Mouse (Mus musculus): ENCODE results near the gene Surf4. TPM values are rescaled to one million over a fixed set of nuclear protein-coding genes. Genes with fewer than 3 reads are reported as not detected.
A peak's percentile ranks its signal among the peaks of the same experiment; 100 is the strongest.

Surf4 gene
- polyA plus RNA-seq, 1 experiment: 172 TPM

DNA sequence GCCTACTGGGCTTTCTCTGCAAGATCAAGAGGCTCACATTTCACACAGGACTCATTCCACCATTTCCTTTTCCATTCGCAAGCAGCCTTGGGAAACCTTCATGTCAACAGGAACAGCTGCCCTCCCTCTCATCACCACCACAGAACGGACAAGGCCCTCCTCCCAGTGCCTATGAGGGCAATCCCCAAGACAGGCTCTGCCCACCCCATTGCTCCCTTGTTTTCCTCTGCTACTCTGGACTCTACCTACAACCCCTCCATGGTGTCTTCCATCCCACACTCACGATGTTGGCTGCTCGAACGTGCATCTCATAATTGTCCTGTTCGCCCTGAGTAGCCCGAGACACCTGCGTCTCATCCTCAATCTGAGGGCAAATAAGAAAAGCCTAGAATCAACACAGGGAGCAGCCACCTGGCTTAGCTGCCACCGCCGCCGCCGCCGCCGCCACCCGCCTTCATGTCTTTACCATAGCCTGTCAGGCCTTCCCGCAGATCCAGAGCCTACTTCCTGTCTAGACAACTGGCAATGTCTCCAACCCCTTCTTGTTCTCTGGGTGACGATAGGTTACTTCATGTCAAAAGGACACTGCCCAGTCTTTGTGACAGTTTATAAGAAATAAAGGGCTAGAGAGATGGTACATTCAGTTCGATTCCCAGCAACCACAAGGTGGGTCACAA lies 24.9 kb downstream of the Surf4 start:
- H3K27me3 ChIP-seq (ENCODE audit: control insufficient read depth, insufficient read depth, low read length): no peaks in the 10 kb centered on the region
- H3K4me1 ChIP-seq (ENCODE audit: control insufficient read depth, insufficient read depth, low read length): peaks cover 4% of the 10 kb centered on the region
- no peak overlapping the region for H3K4me3 ChIP-seq (ENCODE audit: control insufficient read depth, low read depth, low read length)
- no peaks in the 10 kb centered on the region for H3K36me3 ChIP-seq (ENCODE audit: control insufficient read depth, insufficient read depth, low read length)
- H3K27ac ChIP-seq (ENCODE audit: control insufficient read depth, insufficient read depth, low read depth, low read length): no peak overlapping the region
- no peak for TF ChIP-seq CTCF (IDR thresholded peaks at IDR 0.05; ENCODE audit: control insufficient read depth, insufficient read depth, insufficient replicate concordance, low read depth, low read length)
- TF ChIP-seq POLR2A (IDR thresholded peaks at IDR 0.05; ENCODE audit: control insufficient read depth, low read depth, low read length): no peak

DNA sequence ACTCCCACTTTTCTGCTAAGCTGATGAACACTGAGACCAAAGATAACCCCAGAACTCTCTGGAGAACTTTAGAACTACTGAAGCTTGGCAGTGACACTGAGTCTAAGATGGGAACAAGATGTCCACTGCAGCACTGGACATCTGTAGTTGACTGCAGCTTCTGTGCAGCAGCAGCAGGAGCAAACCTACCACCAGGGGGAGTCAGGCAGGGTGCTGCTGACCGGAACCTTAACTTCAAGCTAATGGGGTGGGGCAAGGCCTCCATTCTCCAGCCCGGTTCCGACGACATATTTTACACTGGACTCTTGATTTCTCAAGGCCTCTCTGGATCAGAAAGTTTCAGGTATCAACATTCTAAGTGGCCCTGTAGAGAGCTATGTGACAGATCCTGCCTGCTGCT lies 26.6 kb downstream of the Surf4 start:
- Histone ChIP-seq H3K4me3 (ENCODE audit: control insufficient read depth, low read depth, low read length) (no peak overlapping the region), H3K4me1 (ENCODE audit: control insufficient read depth, insufficient read depth, low read length) (peaks cover 5% of the 10 kb centered on the region), H3K27ac (ENCODE audit: control insufficient read depth, insufficient read depth, low read depth, low read length) (no peak overlapping the region), H3K27me3 (ENCODE audit: control insufficient read depth, insufficient read depth, low read length) (no peaks in the 10 kb centered on the region), H3K36me3 (ENCODE audit: control insufficient read depth, insufficient read depth, low read length) (no peaks in the 10 kb centered on the region)
- TF ChIP-seq POLR2A (IDR thresholded peaks at IDR 0.05; ENCODE audit: control insufficient read depth, low read depth, low read length) (no peak), CTCF (IDR thresholded peaks at IDR 0.05; ENCODE audit: control insufficient read depth, insufficient read depth, insufficient replicate concordance, low read depth, low read length) (peak; percentile 56; the same call in 1 of the 2 replicates)

DNA sequence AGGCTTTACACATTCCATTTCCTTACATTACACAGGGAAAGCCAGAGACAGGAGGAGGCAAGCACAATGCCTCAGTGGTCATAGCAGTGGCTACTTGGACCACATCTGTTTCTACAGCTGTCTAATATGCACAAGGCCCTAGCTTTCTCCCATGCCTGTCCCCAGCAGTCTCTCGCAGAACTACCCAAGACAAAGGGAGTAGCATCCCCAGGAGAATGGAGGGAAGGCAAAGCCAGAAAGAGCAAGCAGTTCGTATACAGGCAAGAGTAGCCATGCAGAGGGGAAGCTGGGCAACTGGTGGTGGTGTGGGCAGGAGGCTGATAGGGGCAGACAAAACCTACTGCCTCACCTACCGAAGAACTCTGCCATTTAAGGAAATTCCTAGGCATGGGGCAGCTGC lies 27.3 kb downstream of the Surf4 start:
- no peak overlapping the region for H3K27ac ChIP-seq (ENCODE audit: control insufficient read depth, insufficient read depth, low read depth, low read length)
- no peaks in the 10 kb centered on the region for H3K36me3 ChIP-seq (ENCODE audit: control insufficient read depth, insufficient read depth, low read length)
- peaks cover 7% of the 10 kb centered on the region for H3K4me1 ChIP-seq (ENCODE audit: control insufficient read depth, insufficient read depth, low read length)
- TF ChIP-seq POLR2A (IDR thresholded peaks at IDR 0.05; ENCODE audit: control insufficient read depth, low read depth, low read length): no peak
- no peak for TF ChIP-seq CTCF (IDR thresholded peaks at IDR 0.05; ENCODE audit: control insufficient read depth, insufficient read depth, insufficient replicate concordance, low read depth, low read length)
- no peak overlapping the region for H3K4me3 ChIP-seq (ENCODE audit: control insufficient read depth, low read depth, low read length)
- H3K27me3 ChIP-seq (ENCODE audit: control insufficient read depth, insufficient read depth, low read length): no peaks in the 10 kb centered on the region

DNA sequence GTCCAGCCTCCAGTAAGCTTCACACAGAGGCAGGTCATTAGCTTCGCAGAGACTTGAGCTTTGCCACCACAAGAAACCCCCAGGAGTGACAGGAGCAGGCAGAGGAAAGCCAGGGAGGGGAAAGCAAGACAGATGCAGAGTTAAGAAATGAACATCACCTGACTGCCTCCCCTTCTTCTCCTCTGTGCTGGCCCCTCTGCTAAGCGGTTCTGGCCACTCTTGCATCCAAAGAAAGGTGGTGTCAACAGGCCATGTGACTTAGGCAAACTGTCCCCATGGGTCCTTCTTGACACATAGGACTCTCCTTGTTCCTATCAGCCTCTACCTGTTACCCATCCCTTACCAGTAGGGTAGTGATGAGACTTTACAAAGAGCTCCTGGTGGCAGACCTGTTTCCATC lies 27.8 kb downstream of the Surf4 start:
- peaks cover 4% of the 10 kb centered on the region for H3K4me1 ChIP-seq (ENCODE audit: control insufficient read depth, insufficient read depth, low read length)
- H3K4me3 ChIP-seq (ENCODE audit: control insufficient read depth, low read depth, low read length): no peak overlapping the region
- no peaks in the 10 kb centered on the region for H3K36me3 ChIP-seq (ENCODE audit: control insufficient read depth, insufficient read depth, low read length)
- no peak overlapping the region for H3K27ac ChIP-seq (ENCODE audit: control insufficient read depth, insufficient read depth, low read depth, low read length)
- no peaks in the 10 kb centered on the region for H3K27me3 ChIP-seq (ENCODE audit: control insufficient read depth, insufficient read depth, low read length)
- TF ChIP-seq POLR2A (IDR thresholded peaks at IDR 0.05; ENCODE audit: control insufficient read depth, low read depth, low read length) (no peak), CTCF (IDR thresholded peaks at IDR 0.05; ENCODE audit: control insufficient read depth, insufficient read depth, insufficient replicate concordance, low read depth, low read length) (no peak)

DNA sequence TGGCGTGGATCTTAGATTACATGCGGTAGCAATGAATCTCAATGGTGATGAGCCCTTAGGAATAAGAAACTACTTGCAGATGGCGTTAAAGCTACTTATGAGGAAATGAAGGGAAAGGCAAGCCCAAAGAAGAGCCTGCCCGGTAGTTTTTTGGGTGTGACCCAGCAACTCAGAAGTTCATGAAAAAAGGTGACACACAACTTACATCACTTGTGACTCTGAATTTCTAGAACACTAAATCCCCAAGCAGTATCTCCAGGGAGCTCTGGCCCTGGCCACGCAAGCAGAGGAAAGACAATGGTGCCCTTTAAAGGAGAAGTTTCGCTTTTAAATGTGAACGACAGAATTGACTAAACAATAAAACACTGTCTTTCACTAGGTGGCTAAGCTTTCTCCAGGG lies 30.4 kb downstream of the Surf4 start:
- peaks cover 4% of the 10 kb centered on the region for H3K4me1 ChIP-seq (ENCODE audit: control insufficient read depth, insufficient read depth, low read length)
- no peaks in the 10 kb centered on the region for H3K27me3 ChIP-seq (ENCODE audit: control insufficient read depth, insufficient read depth, low read length)
- H3K36me3 ChIP-seq (ENCODE audit: control insufficient read depth, insufficient read depth, low read length): peaks cover 3% of the 10 kb centered on the region
- H3K4me3 ChIP-seq (ENCODE audit: control insufficient read depth, low read depth, low read length): peak overlapping the region; percentile 99
- H3K27ac ChIP-seq (ENCODE audit: control insufficient read depth, insufficient read depth, low read depth, low read length): peak overlapping the region; percentile 76
- TF ChIP-seq CTCF (IDR thresholded peaks at IDR 0.05; ENCODE audit: control insufficient read depth, insufficient read depth, insufficient replicate concordance, low read depth, low read length): no peak
- no peak for TF ChIP-seq POLR2A (IDR thresholded peaks at IDR 0.05; ENCODE audit: control insufficient read depth, low read depth, low read length)

DNA sequence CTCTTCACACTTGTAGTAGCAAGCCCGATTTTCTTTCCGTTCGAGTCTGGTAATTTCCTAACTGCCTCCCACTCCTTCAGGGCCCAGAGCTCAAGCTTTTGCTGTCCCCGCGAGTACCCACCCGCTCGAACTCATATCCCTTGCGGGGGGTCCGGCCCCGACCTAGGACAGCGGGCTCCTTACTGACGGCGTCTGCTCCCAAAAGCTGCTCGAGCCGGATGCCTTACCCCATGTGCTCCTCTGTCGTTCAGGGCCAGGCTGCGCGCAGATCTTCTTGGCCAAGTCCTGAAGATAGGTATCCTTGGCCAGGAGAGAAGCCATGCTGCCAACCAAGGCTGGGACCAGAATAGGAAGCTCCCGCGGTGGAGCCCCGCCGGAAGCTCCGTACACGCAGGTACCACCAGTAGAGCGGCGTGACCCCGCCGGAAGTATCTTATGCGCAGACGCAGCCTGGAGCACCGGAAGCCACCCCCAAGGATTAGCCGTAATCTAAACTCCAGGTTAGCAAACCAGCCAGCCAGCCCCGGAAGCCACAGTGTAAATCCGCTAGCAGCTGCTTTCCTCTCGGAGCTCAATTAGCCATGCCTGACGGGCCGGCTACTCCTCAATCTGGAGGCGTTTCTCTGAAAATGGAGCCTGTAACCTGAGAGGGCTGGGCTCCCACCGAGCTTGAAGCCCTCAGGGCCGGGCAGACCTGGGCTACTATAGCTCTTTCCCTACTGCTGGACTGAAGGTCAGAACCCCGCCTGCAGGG lies 31.1 kb downstream of the Surf4 start, which contains the start of gene Surf6:
TSS of gene Surf6 (minus strand) at position 413 of the 754 bp plus-strand sequence.
- Histone ChIP-seq H3K27ac (ENCODE audit: control insufficient read depth, insufficient read depth, low read depth, low read length) (peak within 1 kb of the TSS; percentile 76), H3K4me3 (ENCODE audit: control insufficient read depth, low read depth, low read length) (peak within 1 kb of the TSS; percentile 99), H3K36me3 (ENCODE audit: control insufficient read depth, insufficient read depth, low read length) (peaks cover 3% of the 10 kb centered on the region), H3K4me1 (ENCODE audit: control insufficient read depth, insufficient read depth, low read length) (peaks cover 4% of the 10 kb centered on the region), H3K27me3 (ENCODE audit: control insufficient read depth, insufficient read depth, low read length) (no peaks in the 10 kb centered on the region)
- TF ChIP-seq POLR2A (IDR thresholded peaks at IDR 0.05; ENCODE audit: control insufficient read depth, low read depth, low read length) (peak; percentile 82), CTCF (IDR thresholded peaks at IDR 0.05; ENCODE audit: control insufficient read depth, insufficient read depth, insufficient replicate concordance, low read depth, low read length) (no peak)

DNA sequence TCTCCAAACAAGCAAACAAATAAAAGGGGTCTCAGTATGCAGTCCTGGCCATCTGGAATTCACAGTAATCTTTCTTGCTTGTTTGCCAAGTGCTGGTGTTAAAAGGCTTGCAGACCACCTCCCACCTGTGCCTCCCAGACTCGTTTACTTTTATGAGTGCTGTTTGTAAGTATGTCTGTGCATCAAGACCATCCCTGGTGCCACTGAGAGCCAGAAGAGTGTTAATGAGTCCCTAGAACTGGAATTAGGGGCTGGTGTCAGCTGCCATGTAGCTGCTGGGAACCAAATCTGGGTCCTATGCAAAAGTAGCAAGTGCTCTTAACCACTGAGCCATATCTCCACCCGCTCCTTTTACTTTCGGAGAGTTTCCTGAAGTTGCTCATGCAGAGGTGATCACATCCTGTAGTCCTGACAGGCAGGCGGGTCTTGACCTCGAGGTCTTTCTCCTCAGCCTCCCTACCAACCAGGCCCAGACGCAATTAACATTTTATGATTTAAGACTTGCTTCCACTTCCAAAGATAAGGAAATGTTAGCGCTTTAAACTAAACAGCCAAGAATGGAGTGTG lies 31.8 kb downstream of the Surf4 start:
- Histone ChIP-seq H3K4me3 (ENCODE audit: control insufficient read depth, low read depth, low read length) (peak overlapping the region; percentile 99), H3K4me1 (ENCODE audit: control insufficient read depth, insufficient read depth, low read length) (peaks cover 4% of the 10 kb centered on the region), H3K27ac (ENCODE audit: control insufficient read depth, insufficient read depth, low read depth, low read length) (peak overlapping the region; percentile 73; the same call in 1 of the 2 replicates), H3K27me3 (ENCODE audit: control insufficient read depth, insufficient read depth, low read length) (no peaks in the 10 kb centered on the region), H3K36me3 (ENCODE audit: control insufficient read depth, insufficient read depth, low read length) (peaks cover 3% of the 10 kb centered on the region)
- no peak for TF ChIP-seq POLR2A (IDR thresholded peaks at IDR 0.05; ENCODE audit: control insufficient read depth, low read depth, low read length)
- TF ChIP-seq CTCF (IDR thresholded peaks at IDR 0.05; ENCODE audit: control insufficient read depth, insufficient read depth, insufficient replicate concordance, low read depth, low read length): no peak
